Mouse (Mus musculus): ENCODE measurements around the gene Aldoart1.

DNA sequence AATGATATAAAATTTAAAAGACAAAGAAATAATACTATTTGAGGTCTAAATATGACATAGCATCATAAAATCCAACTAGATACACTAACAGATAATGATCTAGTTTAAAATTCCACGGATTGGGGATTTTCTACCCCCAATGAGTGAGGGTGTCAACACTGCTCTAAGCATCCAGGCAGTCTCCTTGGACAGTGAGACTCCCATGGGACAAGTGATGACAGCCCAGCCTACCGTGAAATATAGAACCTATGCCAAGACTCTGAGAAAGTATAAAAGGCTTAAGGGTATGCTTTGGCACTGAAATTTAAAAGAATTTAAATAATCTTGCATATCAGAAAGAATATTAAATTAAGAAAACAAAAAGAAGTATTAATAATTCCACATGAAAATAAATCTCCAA, 16.0 kb downstream of the Aldoart1 start:
- TF ChIP-seq CTCF (conservative IDR thresholded peaks at IDR 0.05; ENCODE audit: low read length) (no peak), NANOG (IDR thresholded peaks at IDR 0.05; ENCODE audit: borderline replicate concordance, low read length) (no peak), POU5F1 (IDR thresholded peaks at IDR 0.05; ENCODE audit: borderline replicate concordance, low read length) (no peak)
